Mouse (Mus musculus) ES-E14 (cell line): ENCODE results near the gene Mep1a.

Experiments used
- CHD2 ChIP-seq: IDR thresholded peaks from 2 replicates; pipeline ENCODE4 v1.6.1; 2014; ENCODE audit warnings: mild to moderate bottlenecking, low read depth, low read length, inconsistent platforms
- HCFC1 ChIP-seq: IDR thresholded peaks from 2 replicates; pipeline ENCODE4 v1.6.1; 2012; ENCODE audit warnings: low read length, inconsistent platforms, borderline replicate concordance; ENCODE audit not compliant: insufficient read depth
- MAFK ChIP-seq: IDR thresholded peaks from 2 replicates; pipeline ENCODE4 v1.6.1; 2014; ENCODE audit warnings: mild to moderate bottlenecking, low read depth, low read length, inconsistent platforms; ENCODE audit not compliant: insufficient read depth
- ZC3H11A ChIP-seq: IDR thresholded peaks from 2 replicates; pipeline ENCODE4 v1.6.1; 2012; ENCODE audit warnings: low read depth, mild to moderate bottlenecking, inconsistent platforms, low read length, borderline replicate concordance
- ZNF384 ChIP-seq: IDR thresholded peaks from 2 replicates; pipeline ENCODE4 v1.6.1; 2012; ENCODE audit warnings: low read depth, low read length, inconsistent platforms

GRCm38 (mm10) chr17:43488439-43489151, 14.0 kb downstream of the Mep1a start:
- no peak for TF ChIP-seq HCFC1
- TF ChIP-seq ZNF384: no peak
- TF ChIP-seq MAFK: no peak
- TF ChIP-seq CHD2: no peak
- no peak for TF ChIP-seq ZC3H11A
